ENCODE assay signal across 26 mouse cellular contexts in the genomic region with DNA sequence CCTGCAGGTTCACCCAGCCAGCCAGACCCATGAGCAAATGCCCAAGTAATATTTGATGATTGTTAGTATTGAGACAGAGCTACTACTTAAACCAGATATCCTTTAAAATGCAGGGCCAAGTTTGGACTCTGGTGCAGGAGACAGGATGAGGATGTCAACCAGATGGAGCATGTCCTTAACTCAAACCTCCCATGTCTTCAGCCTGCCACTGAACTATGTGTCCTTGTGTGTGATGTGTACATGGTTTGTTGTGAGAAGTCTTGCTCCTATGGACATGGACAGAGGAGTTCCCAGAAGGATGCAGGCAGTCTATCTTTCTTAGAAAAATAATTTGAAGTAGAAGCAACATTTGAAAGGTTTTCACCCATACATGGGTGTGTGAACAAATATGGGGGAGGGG.
DNase-seq lines count a peak whose midpoint lies in the region; ATAC-seq and TF ChIP-seq lines count a peak whose summit lies in the region.
"Had no signal": no experiment of that assay in that cellular context is flagged by ENCODE, and none has a peak within 500 bp of the region (broad histone marks: within the 10 kb centered on the region; RNA-seq: fewer than 3 reads in every experiment).

No protein-coding gene starts in this region.

- peak overlapping the region; percentile 77 for H3K27ac ChIP-seq in gastrocnemius, adult 2 months
- H3K27ac ChIP-seq in kidney, postnatal 0 days, result no peak overlapping the region
- H3K27ac ChIP-seq in lung, embryonic 16.5 days (ENCODE audit: low read length), result peak overlapping the region; percentile 72
- H3K27ac ChIP-seq: forebrain, embryonic 13.5 days; heart, embryonic 13.5 days; hindbrain, embryonic 14.5 days; limb, embryonic 15.5 days; liver, embryonic 14.5 days; macrophage; midbrain, embryonic 13.5 days had no signal

- H3K36me3 ChIP-seq in kidney, postnatal 0 days (ENCODE audit: insufficient read depth, low read length), result no peaks in the 10 kb centered on the region
- H3K36me3 ChIP-seq in lung, embryonic 16.5 days (ENCODE audit: control insufficient read depth, insufficient read depth, low read length), result no peaks in the 10 kb centered on the region
- H3K36me3 ChIP-seq: heart, embryonic 13.5 days; limb, embryonic 15.5 days; midbrain, embryonic 13.5 days had no signal

- no peaks in the 10 kb centered on the region for H3K9me3 ChIP-seq in kidney, postnatal 0 days (replicated peaks; ENCODE audit: low read length)
- no peaks in the 10 kb centered on the region; the same call in 1 of the 2 replicates for H3K9me3 ChIP-seq in lung, embryonic 16.5 days (ENCODE audit: control insufficient read depth, low read length)
- H3K9me3 ChIP-seq: forebrain, embryonic 13.5 days; heart, embryonic 13.5 days; limb, embryonic 15.5 days; midbrain, embryonic 13.5 days had no signal

- no peak overlapping the region for H3K4me2 ChIP-seq in kidney, postnatal 0 days (ENCODE audit: low read length)
- no peak overlapping the region for H3K4me2 ChIP-seq in lung, embryonic 16.5 days (ENCODE audit: low read depth, low read length)
- H3K4me2 ChIP-seq: forebrain, embryonic 13.5 days; heart, embryonic 13.5 days; hindbrain, embryonic 14.5 days; limb, embryonic 15.5 days; midbrain, embryonic 13.5 days had no signal

- TF ChIP-seq CTCF in gastrocnemius, adult 2 months (IDR thresholded peaks at IDR 0.05), result no peak
- TF ChIP-seq CTCF in kidney, postnatal 0 days (IDR thresholded peaks at IDR 0.05; ENCODE audit: low read depth), result no peak

- peaks cover 12% of the 10 kb centered on the region for H3K4me1 ChIP-seq in kidney, postnatal 0 days (replicated peaks; ENCODE audit: insufficient read depth, low read length)
- H3K4me1 ChIP-seq in lung, embryonic 16.5 days (replicated peaks; ENCODE audit: control insufficient read depth, insufficient read depth, low read length), result no peaks in the 10 kb centered on the region
- H3K4me1 ChIP-seq: forebrain, embryonic 13.5 days; midbrain, embryonic 13.5 days had no signal

- no peak overlapping the region for H3K9ac ChIP-seq in kidney, postnatal 0 days (ENCODE audit: low read depth, low read length)
- no peak overlapping the region for H3K9ac ChIP-seq in lung, embryonic 16.5 days (ENCODE audit: low read length)
- H3K9ac ChIP-seq: forebrain, embryonic 13.5 days; heart, embryonic 13.5 days; hindbrain, embryonic 14.5 days; limb, embryonic 15.5 days; liver, embryonic 14.5 days; midbrain, embryonic 13.5 days had no signal

- DNase-seq in gastrocnemius, adult 2 months, result no peak
- DNase-seq in gastrocnemius, postnatal 25 days, result no peak
- peak; percentile 57 for DNase-seq in kidney, postnatal 0 days (ENCODE audit: low spot score)
- no peak for DNase-seq in kidney, adult 11 months
- peak; percentile 16 for DNase-seq in lung, postnatal 36 days
- no peak for DNase-seq in ovary, postnatal 36 days (ENCODE audit: low spot score)
- DNase-seq: adrenal gland, postnatal 10 days; cerebellum, adult 11 months; cerebellum, adult 9-10 months; cerebellum, postnatal 36 days; gastrocnemius, postnatal 36 days; heart, postnatal 10 days; layer of hippocampus, postnatal 36 days; left cerebral cortex, postnatal 4 days; retina, postnatal 1 day; right cerebral cortex, postnatal 14 days had no signal

- intact Hi-C loops in gastrocnemius, adult 2 months (cut with DNase I), result no loop called here

- no peaks in the 10 kb centered on the region for H3K27me3 ChIP-seq in kidney, postnatal 0 days (ENCODE audit: insufficient read depth, low read length)
- no peaks in the 10 kb centered on the region for H3K27me3 ChIP-seq in lung, embryonic 16.5 days (ENCODE audit: control insufficient read depth, insufficient read depth, low read depth, low read length)
- H3K27me3 ChIP-seq: CH12.LX; forebrain, embryonic 13.5 days; heart, embryonic 13.5 days; limb, embryonic 15.5 days; midbrain, embryonic 13.5 days had no signal

- peak overlapping the region; percentile 42; the same call in 1 of the 2 replicates for H3K4me3 ChIP-seq in gastrocnemius, adult 2 months
- no peak overlapping the region for H3K4me3 ChIP-seq in kidney, postnatal 0 days (replicated peaks; ENCODE audit: low read depth, low read length)
- no peak overlapping the region for H3K4me3 ChIP-seq in lung, embryonic 16.5 days (ENCODE audit: low read length)
- H3K4me3 ChIP-seq: forebrain, embryonic 13.5 days; heart, embryonic 13.5 days; limb, embryonic 15.5 days; midbrain, embryonic 13.5 days had no signal

- no peak for ATAC-seq in kidney, postnatal 0 days (replicated peaks; ENCODE audit: low FRiP score, low read depth)
- peak; percentile 72 for ATAC-seq in lung, embryonic 16.5 days (ENCODE audit: low read depth)
- ATAC-seq: forebrain, embryonic 13.5 days; intestine, postnatal 0 days; midbrain, embryonic 13.5 days had no signal

Comparison
In these comparisons a context has a peak if more than half of its experiments do, and no peak if none do; other contexts are left out.
1. DNase-seq: peak in kidney, postnatal 0 days (single experiment) and lung, postnatal 36 days (single experiment); none in gastrocnemius, adult 2 months (single experiment), gastrocnemius, postnatal 25 days (single experiment), kidney, adult 11 months (single experiment) and ovary, postnatal 36 days (single experiment).